Mouse (Mus musculus): ENCODE measurements around the gene Agpat4. TPM values are rescaled to one million over a fixed set of nuclear protein-coding genes. Genes with fewer than 3 reads are reported as not detected.
"Not testable (repeated sequence)": the region's sequence is repeated elsewhere in the genome, so short reads cannot be mapped to it uniquely, and the experiment has no call there.

The Agpat4 gene
- polyA plus RNA-seq, 1 experiment from 2014 or later, result 31.6 TPM

- Histone ChIP-seq H3K4me1 (peaks cover 20% of the 10 kb centered on the region), H3K27ac (peak overlapping the region; percentile 66), H3K9ac (peak overlapping the region; percentile 46), H3K27me3 (replicated peaks) (no peaks in the 10 kb centered on the region), H3K4me2 (peak overlapping the region; percentile 40), H3K4me3 (no peak overlapping the region), H3K9me3 (replicated peaks) (no peaks in the 10 kb centered on the region), H3K36me3 (no peaks in the 10 kb centered on the region)
- ATAC-seq, result peak; percentile 82
- WGBS (ENCODE audit: insufficient replicate concordance), result 47% methylated on average over 7 of the region's 7 CpGs
These were observed 14.3 kb upstream of the Agpat4 start for GRCm38 (mm10) chr17:12104245-12104644.

- Histone ChIP-seq H3K4me3 (no peak overlapping the region), H3K36me3 (no peaks in the 10 kb centered on the region), H3K27me3 (replicated peaks) (no peaks in the 10 kb centered on the region), H3K4me2 (peak overlapping the region; percentile 40), H3K27ac (peak overlapping the region; percentile 66), H3K9me3 (replicated peaks) (no peaks in the 10 kb centered on the region), H3K4me1 (peaks cover 20% of the 10 kb centered on the region), H3K9ac (peak overlapping the region; percentile 46)
- peak; percentile 88 for ATAC-seq
- 59% methylated on average over 6 of the region's 6 CpGs for WGBS (ENCODE audit: insufficient replicate concordance)
These were observed 13.8 kb upstream of the Agpat4 start for GRCm38 (mm10) chr17:12104690-12105089.

- no peak for ATAC-seq
- Histone ChIP-seq H3K4me2 (no peak overlapping the region), H3K9ac (no peak overlapping the region), H3K27ac (no peak overlapping the region), H3K9me3 (replicated peaks) (no peaks in the 10 kb centered on the region), H3K4me3 (no peak overlapping the region), H3K4me1 (peaks cover 20% of the 10 kb centered on the region), H3K36me3 (no peaks in the 10 kb centered on the region), H3K27me3 (replicated peaks) (0 out of 2 replicates have a peak, but pooled peaks cover 7% of the 10 kb centered on the region)
- WGBS (ENCODE audit: insufficient replicate concordance), result 64% methylated on average over 4 of the region's 4 CpGs
These were observed 12.2 kb upstream of the Agpat4 start for GRCm38 (mm10) chr17:12106255-12106654.

- no peak overlapping the region for H3K4me2 ChIP-seq
- H3K36me3 ChIP-seq, result no peaks in the 10 kb centered on the region
- 0 out of 2 replicates have a peak, but pooled peaks cover 7% of the 10 kb centered on the region for H3K27me3 ChIP-seq (replicated peaks)
- 79% methylated on average over 6 of the region's 6 CpGs for WGBS (ENCODE audit: insufficient replicate concordance)
- no peak overlapping the region for H3K9ac ChIP-seq
- H3K9me3 ChIP-seq (replicated peaks), result no peaks in the 10 kb centered on the region; the same call in 1 of the 2 replicates
- H3K27ac ChIP-seq, result no peak overlapping the region
- no peak overlapping the region for H3K4me3 ChIP-seq
- H3K4me1 ChIP-seq, result peaks cover 10% of the 10 kb centered on the region
- no peak for ATAC-seq
These were observed 4.9 kb upstream of the Agpat4 start for GRCm38 (mm10) chr17:12113626-12114025.

GRCm38 (mm10) chr17:12115086-12115485 lies 3.4 kb upstream of the Agpat4 start:
- 0 out of 2 replicates have a peak, but pooled peaks cover 7% of the 10 kb centered on the region for H3K27me3 ChIP-seq (replicated peaks)
- no peak overlapping the region for H3K9ac ChIP-seq
- no peaks in the 10 kb centered on the region for H3K36me3 ChIP-seq
- no peaks in the 10 kb centered on the region; the same call in 1 of the 2 replicates for H3K9me3 ChIP-seq (replicated peaks)
- no peak overlapping the region for H3K27ac ChIP-seq
- H3K4me1 ChIP-seq, result peaks cover 13% of the 10 kb centered on the region
- H3K4me3 ChIP-seq, result no peak overlapping the region
- H3K4me2 ChIP-seq, result no peak overlapping the region
- 82% methylated on average over 2 of the region's 2 CpGs for WGBS (ENCODE audit: insufficient replicate concordance)
- no peak for ATAC-seq

GRCm38 (mm10) chr17:12118131-12118530 lies 373 bp upstream of the Agpat4 start:
- ATAC-seq, result peak; percentile 27; the same call in 1 of the 2 replicates
- Histone ChIP-seq H3K27me3 (replicated peaks) (no peaks in the 10 kb centered on the region), H3K4me1 (peaks cover 43% of the 10 kb centered on the region), H3K36me3 (no peaks in the 10 kb centered on the region), H3K4me2 (peak overlapping the region; percentile 95), H3K9me3 (replicated peaks) (no peaks in the 10 kb centered on the region; the same call in 1 of the 2 replicates), H3K9ac (peak overlapping the region; percentile 89), H3K27ac (peak overlapping the region; percentile 96), H3K4me3 (peak overlapping the region; percentile 83)
- WGBS (ENCODE audit: insufficient replicate concordance), result 7% methylated on average over 9 of the region's 9 CpGs

- peak overlapping the region; percentile 96 for H3K27ac ChIP-seq
- peak overlapping the region; percentile 89 for H3K9ac ChIP-seq
- ATAC-seq, result peak; percentile 89
- peak overlapping the region; percentile 83 for H3K4me3 ChIP-seq
- under 1% methylated on average over 30 of the region's 30 CpGs for WGBS (ENCODE audit: insufficient replicate concordance)
- peaks cover 53% of the 10 kb centered on the region for H3K4me1 ChIP-seq
- H3K36me3 ChIP-seq, result peaks cover 6% of the 10 kb centered on the region
- H3K9me3 ChIP-seq (replicated peaks), result no peaks in the 10 kb centered on the region; the same call in 1 of the 2 replicates
- no peaks in the 10 kb centered on the region for H3K27me3 ChIP-seq (replicated peaks)
- H3K4me2 ChIP-seq, result peak overlapping the region; percentile 95
These were observed 580 bp downstream of the Agpat4 start for GRCm38 (mm10) chr17:12118926-12119641.

GRCm38 (mm10) chr17:12119675-12120074 lies 1.2 kb downstream of the Agpat4 start:
- no peaks in the 10 kb centered on the region for H3K27me3 ChIP-seq (replicated peaks)
- WGBS (ENCODE audit: insufficient replicate concordance), result under 1% methylated on average over 12 of the region's 12 CpGs
- H3K4me3 ChIP-seq, result peak overlapping the region; percentile 83
- H3K27ac ChIP-seq, result peak overlapping the region; percentile 96
- peaks cover 58% of the 10 kb centered on the region for H3K4me1 ChIP-seq
- ATAC-seq, result peak; percentile 18; the same call in 1 of the 2 replicates
- H3K4me2 ChIP-seq, result peak overlapping the region; percentile 95
- H3K36me3 ChIP-seq, result peaks cover 12% of the 10 kb centered on the region
- peak overlapping the region; percentile 89 for H3K9ac ChIP-seq
- no peaks in the 10 kb centered on the region; the same call in 1 of the 2 replicates for H3K9me3 ChIP-seq (replicated peaks)

GRCm38 (mm10) chr17:12120268-12120667 lies 1.8 kb downstream of the Agpat4 start:
- Histone ChIP-seq H3K4me1 (peaks cover 64% of the 10 kb centered on the region), H3K4me3 (peak overlapping the region; percentile 83), H3K9me3 (replicated peaks) (no peaks in the 10 kb centered on the region; the same call in 1 of the 2 replicates), H3K36me3 (peaks cover 18% of the 10 kb centered on the region), H3K27ac (peak overlapping the region; percentile 96), H3K9ac (peak overlapping the region; percentile 89), H3K4me2 (peak overlapping the region; percentile 95), H3K27me3 (replicated peaks) (no peaks in the 10 kb centered on the region)
- ATAC-seq, result no peak
- 29% methylated on average over 5 of the region's 5 CpGs for WGBS (ENCODE audit: insufficient replicate concordance)

- Histone ChIP-seq H3K9me3 (replicated peaks) (no peaks in the 10 kb centered on the region; the same call in 1 of the 2 replicates), H3K4me2 (peak overlapping the region; percentile 95), H3K27ac (peak overlapping the region; percentile 96), H3K9ac (peak overlapping the region; percentile 89), H3K4me3 (peak overlapping the region; percentile 83), H3K27me3 (replicated peaks) (no peaks in the 10 kb centered on the region), H3K4me1 (peaks cover 73% of the 10 kb centered on the region), H3K36me3 (peaks cover 28% of the 10 kb centered on the region)
- 83% methylated on average over 7 of the region's 7 CpGs for WGBS (ENCODE audit: insufficient replicate concordance)
- no peak for ATAC-seq
These were observed 2.8 kb downstream of the Agpat4 start for GRCm38 (mm10) chr17:12121226-12121794.

- Histone ChIP-seq H3K4me3 (peak overlapping the region; percentile 83), H3K4me2 (peak overlapping the region; percentile 95), H3K4me1 (peaks cover 82% of the 10 kb centered on the region), H3K36me3 (peaks cover 37% of the 10 kb centered on the region), H3K27ac (peak overlapping the region; percentile 42; the same call in 1 of the 2 replicates)
- 70% methylated on average over 9 of the region's 9 CpGs for WGBS (ENCODE audit: insufficient replicate concordance)
- H3K9me3 ChIP-seq (replicated peaks); ATAC-seq; H3K27me3 ChIP-seq (replicated peaks); H3K9ac ChIP-seq: not testable (repeated sequence)
These were observed 3.8 kb downstream of the Agpat4 start for GRCm38 (mm10) chr17:12122262-12122661.

- H3K9ac ChIP-seq, result peak overlapping the region; percentile 22; the same call in 1 of the 2 replicates
These were observed 4.7 kb downstream of the Agpat4 start for GRCm38 (mm10) chr17:12123168-12123567.

More at GRCm38 (mm10) chr17:12123168-12123567, 4.7 kb downstream of the Agpat4 start:
- H3K4me1 ChIP-seq, result peaks cover 86% of the 10 kb centered on the region
- 57% methylated on average over 3 of the region's 3 CpGs for WGBS (ENCODE audit: insufficient replicate concordance)
- H3K27me3 ChIP-seq (replicated peaks), result no peaks in the 10 kb centered on the region
- peak overlapping the region; percentile 16; the same call in 1 of the 2 replicates for H3K4me3 ChIP-seq
- peak overlapping the region; percentile 70 for H3K27ac ChIP-seq
- no peak for ATAC-seq
- no peaks in the 10 kb centered on the region; the same call in 1 of the 2 replicates for H3K9me3 ChIP-seq (replicated peaks)
- H3K4me2 ChIP-seq, result peak overlapping the region; percentile 95
- H3K36me3 ChIP-seq, result peaks cover 46% of the 10 kb centered on the region
